Mouse (Mus musculus): Measurements from ENCODE around the gene Ucp3.

DNA sequence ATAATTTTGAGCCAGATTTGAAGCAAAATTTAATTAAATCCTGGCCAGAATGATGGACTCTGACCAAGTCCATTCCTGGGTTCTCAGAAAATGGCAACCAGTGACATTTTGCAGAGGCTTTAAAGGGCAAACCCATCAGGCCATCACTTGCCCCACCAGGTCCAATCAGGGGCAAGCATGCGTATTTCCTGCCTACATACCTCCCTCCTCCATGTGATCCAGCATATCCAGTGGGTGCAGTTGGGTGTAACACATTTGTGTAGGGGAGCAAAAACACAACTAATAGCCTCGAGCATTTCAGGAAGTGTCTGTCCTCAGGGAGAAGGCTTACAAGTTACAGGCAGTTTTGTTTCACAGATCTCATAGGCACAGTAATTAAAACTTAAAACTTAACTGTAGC, 14.5 kb downstream of the Ucp3 start:
- TF ChIP-seq GATA1 (IDR thresholded peaks at IDR 0.05; ENCODE audit: borderline replicate concordance, low read length) (no peak), FLI1 (IDR thresholded peaks at IDR 0.05; ENCODE audit: low read length) (no peak)
